Mouse (Mus musculus) small intestine, adult 2 months (tissue): Measurements from ENCODE around the gene Saysd1.

Experiments
- CTCF ChIP-seq: fragments of 200-500 bp; IDR thresholded peaks from 2 replicates; pipeline ENCODE4 v1.5.1; 2012; ENCODE audit warnings: low read depth, mild to moderate bottlenecking, control low read depth, inconsistent platforms, low read length, moderate library complexity, mixed read lengths; ENCODE audit not compliant: insufficient replicate concordance, insufficient read length; ENCODE audit errors: extremely low read depth
- POLR2A ChIP-seq: fragments of 200-500 bp; IDR thresholded peaks from 2 replicates; pipeline ENCODE4 v1.6.1; 2012; ENCODE audit warnings: low read depth, mild to moderate bottlenecking, control low read depth, inconsistent platforms, low read length, moderate library complexity

DNA sequence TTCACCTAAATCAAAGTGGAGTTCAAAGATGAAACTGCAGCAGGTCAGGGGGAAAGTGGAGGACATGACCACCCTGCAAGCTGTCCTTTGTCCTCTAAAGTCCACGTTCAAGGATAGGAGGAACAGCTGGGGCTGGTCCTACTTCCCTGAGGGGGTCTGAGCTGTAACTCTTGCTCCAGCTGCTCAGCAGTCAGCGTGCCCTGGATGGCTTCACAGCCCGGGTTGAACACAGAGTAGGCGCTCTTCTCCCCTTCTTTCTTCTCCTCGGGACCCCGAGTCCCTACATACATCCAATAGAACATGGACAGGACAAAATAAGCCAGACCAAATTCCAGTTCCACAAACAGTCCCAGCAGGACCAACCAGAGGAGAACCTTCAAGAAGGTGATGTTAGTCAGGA, 61.2 kb downstream of the Saysd1 start:
- TF ChIP-seq CTCF (no peak), POLR2A (no peak)
